Mouse (Mus musculus) cerebellum, adult 2 months (tissue): Measurements from ENCODE around the gene Borcs7. TPM values are rescaled to one million over a fixed set of nuclear protein-coding genes. Genes with fewer than 3 reads are reported as not detected.
A peak's percentile ranks its signal among the peaks of the same experiment; 100 is the strongest.
"Not testable (repeated sequence)": the region's sequence is repeated elsewhere in the genome, so short reads cannot be mapped to it uniquely, and the experiment has no call there.

Experiments used
- DNase-seq, 2 experiments: peaks; one replicate each; pipeline ENCODE4 v3.0.0; 2021
- H3K27ac ChIP-seq: fragments of 200-500 bp; 2 replicates; pipeline ENCODE4 v1.5.1; 2012; ENCODE audit warnings: low read length, control low read depth, inconsistent platforms; ENCODE audit not compliant: insufficient read depth
- H3K27me3 ChIP-seq: fragments of 200-500 bp; 2 replicates; pipeline ENCODE4 v1.6.1; 2012; ENCODE audit warnings: inconsistent platforms, mild to moderate bottlenecking, low read length, moderate library complexity; ENCODE audit not compliant: control insufficient read depth, insufficient read depth
- H3K4me1 ChIP-seq: fragments of 200-500 bp; 2 replicates; pipeline ENCODE4 v1.6.1; 2011; ENCODE audit warnings: low read length; ENCODE audit not compliant: control insufficient read depth, insufficient read depth
- H3K4me3 ChIP-seq: fragments of 200-500 bp; replicated peaks from 2 replicates; pipeline ENCODE3; 2011; ENCODE audit warnings: mild to moderate bottlenecking, low read depth, low read length, control low read depth; ENCODE audit not compliant: insufficient read depth
- CTCF ChIP-seq: fragments of 200-500 bp; IDR thresholded peaks from 2 replicates; pipeline ENCODE4 v1.5.1; 2011; ENCODE audit warnings: low read depth, mild to moderate bottlenecking, control low read depth, low read length, moderate library complexity, borderline replicate concordance; ENCODE audit not compliant: insufficient read depth
- POLR2A ChIP-seq: fragments of 200-500 bp; IDR thresholded peaks from 2 replicates; pipeline ENCODE4 v1.6.1; 2011; ENCODE audit warnings: low read length, control low read depth, borderline replicate concordance; ENCODE audit not compliant: insufficient read depth
- WGBS: fragments of 180-500 bp; shearing (Covaris S2); methylation state at CpG from one replicate; pipeline ENCODE4 v1.1.7; 2018; 5-methylcytosine and 5-hydroxymethylcytosine counted together
- polyA plus RNA-seq: library from polyadenylated mRNA; depleted of rRNA; stranded (reverse); fragments of >200 nt; gene quantifications from 2 replicates; pipeline ENCODE4 v1.2.3, GENCODE M21; 2012

Gene Borcs7
- polyA plus RNA-seq, 1 experiment = 19.0 TPM

DNA sequence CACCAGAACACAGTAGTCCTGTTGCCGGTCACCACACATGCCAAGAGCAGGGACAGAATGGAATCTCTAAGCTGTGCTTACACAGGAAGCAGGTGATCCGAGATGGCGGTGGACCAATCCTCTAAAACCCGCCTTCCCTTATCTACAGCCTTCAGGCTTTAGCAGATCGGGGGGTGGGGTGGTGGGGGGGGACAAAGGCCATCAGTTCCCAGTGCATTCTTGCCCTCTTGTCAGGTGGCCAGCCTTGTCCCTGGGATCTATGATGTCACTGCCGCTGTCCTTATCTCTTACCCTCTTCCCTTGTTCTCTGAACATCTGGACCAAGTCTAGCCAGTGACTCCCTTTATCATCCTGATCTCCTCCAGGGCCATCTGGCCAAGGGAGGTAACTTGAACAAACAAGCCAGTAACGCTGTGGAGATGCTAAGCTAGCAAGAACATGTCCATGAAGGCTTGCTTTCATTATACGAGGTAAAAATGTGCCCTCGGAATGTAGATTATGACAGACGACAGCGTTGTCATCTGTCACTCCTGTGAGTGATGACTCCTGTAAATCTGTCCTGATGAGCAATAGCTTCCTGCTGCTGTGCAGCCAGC is 38.3 kb downstream of the Borcs7 start:
- DNase-seq = no peak
- Histone ChIP-seq H3K27me3 (no peaks in the 10 kb centered on the region), H3K4me1 (no peaks in the 10 kb centered on the region), H3K27ac (no peak overlapping the region), H3K4me3 (no peak overlapping the region)
- TF ChIP-seq CTCF (no peak), POLR2A (no peak)
- WGBS = 80% methylated on average over 11 of the region's 11 CpGs

GRCm38 (mm10) chr19:46728909-46729308 is 39.2 kb downstream of the Borcs7 start:
- DNase-seq = no peak
- Histone ChIP-seq H3K4me1 (no peaks in the 10 kb centered on the region), H3K27ac (no peak overlapping the region), H3K27me3 (no peaks in the 10 kb centered on the region), H3K4me3 (no peak overlapping the region)
- TF ChIP-seq CTCF = no peak
- TF ChIP-seq POLR2A = no peak
- 60% methylated on average over 3 of the region's 3 CpGs for WGBS

- TF ChIP-seq CTCF (no peak), POLR2A (no peak)
These were observed 41.6 kb downstream of the Borcs7 start for GRCm38 (mm10) chr19:46731351-46731750.

GRCm38 (mm10) chr19:46732673-46733072 is 43.0 kb downstream of the Borcs7 start:
- H3K4me3 ChIP-seq, H3K4me1 ChIP-seq, H3K27me3 ChIP-seq, DNase-seq, H3K27ac ChIP-seq: not testable (repeated sequence)
- WGBS = 96% methylated on average over 5 of the region's 5 CpGs

More at GRCm38 (mm10) chr19:46731351-46731750, 41.6 kb downstream of the Borcs7 start:
- H3K4me1 ChIP-seq = no peaks in the 10 kb centered on the region
- no peak for DNase-seq
- H3K27me3 ChIP-seq = no peaks in the 10 kb centered on the region
- no peak overlapping the region for H3K27ac ChIP-seq
- H3K4me3 ChIP-seq = no peak overlapping the region
- 87% methylated on average over 10 of the region's 10 CpGs for WGBS

DNA sequence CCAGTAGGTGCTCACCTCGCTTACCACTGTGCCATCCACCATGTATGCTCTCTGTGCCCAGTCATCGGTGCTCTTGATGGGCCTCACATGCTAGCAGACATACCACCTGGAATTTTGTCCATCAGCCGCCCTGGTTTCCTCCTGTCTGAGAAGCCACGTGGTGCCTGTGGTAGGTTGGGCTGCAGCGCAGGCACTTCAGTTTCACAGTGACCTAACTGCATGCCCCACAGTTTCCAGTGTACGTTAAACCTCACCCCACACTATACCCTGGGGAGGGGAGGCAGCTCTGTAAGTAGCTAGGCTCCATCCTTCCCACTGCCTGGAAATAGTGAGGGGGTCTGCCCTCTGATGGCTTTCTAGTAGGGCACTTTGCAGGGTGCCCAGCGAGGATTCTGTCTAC is 43.9 kb downstream of the Borcs7 start:
- no peaks in the 10 kb centered on the region for H3K4me1 ChIP-seq
- H3K27me3 ChIP-seq = no peaks in the 10 kb centered on the region
- no peak overlapping the region for H3K27ac ChIP-seq
- DNase-seq = no peak
- 87% methylated on average over 7 of the region's 7 CpGs for WGBS
- no peak for TF ChIP-seq CTCF
- TF ChIP-seq POLR2A = no peak
- H3K4me3 ChIP-seq = no peak overlapping the region

DNA sequence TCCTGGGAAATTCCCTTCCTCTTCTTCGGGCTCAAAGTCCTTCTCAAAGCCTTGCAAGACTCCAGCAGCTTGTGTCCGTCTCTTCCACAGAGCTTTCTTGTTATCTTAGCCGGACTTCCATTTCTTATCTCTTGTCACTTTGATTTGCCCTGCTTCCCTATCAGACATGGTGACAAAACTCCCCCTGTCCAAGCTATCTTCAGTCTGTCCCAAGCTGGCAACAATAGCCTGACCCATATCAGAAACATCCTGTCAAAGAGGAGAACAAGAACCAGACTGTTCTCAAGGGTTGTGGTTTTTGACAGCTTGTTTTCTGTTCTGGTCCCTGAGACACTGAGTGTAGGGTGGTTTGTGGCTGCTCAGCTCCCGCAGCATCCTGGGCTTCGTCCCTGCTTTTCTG is 45.5 kb downstream of the Borcs7 start:
- no peak overlapping the region for H3K4me3 ChIP-seq
- no peak for DNase-seq
- no peaks in the 10 kb centered on the region for H3K27me3 ChIP-seq
- no peaks in the 10 kb centered on the region for H3K4me1 ChIP-seq
- 61% methylated on average over 5 of the region's 5 CpGs for WGBS
- H3K27ac ChIP-seq = no peak overlapping the region
- no peak for TF ChIP-seq CTCF
- no peak for TF ChIP-seq POLR2A

GRCm38 (mm10) chr19:46737106-46737505 is 47.4 kb downstream of the Borcs7 start:
- TF ChIP-seq POLR2A (no peak), CTCF (no peak)
- no peaks in the 10 kb centered on the region for H3K4me1 ChIP-seq
- H3K27me3 ChIP-seq = no peaks in the 10 kb centered on the region
- DNase-seq = no peak
- no peak overlapping the region for H3K4me3 ChIP-seq
- WGBS = 75% methylated on average over 7 of the region's 7 CpGs
- no peak overlapping the region for H3K27ac ChIP-seq

GRCm38 (mm10) chr19:46740341-46741008 is 50.8 kb downstream of the Borcs7 start:
- 50% methylated on average over 7 of the region's 7 CpGs for WGBS
- H3K27ac ChIP-seq = no peak overlapping the region
- no peak overlapping the region for H3K4me3 ChIP-seq
- no peaks in the 10 kb centered on the region for H3K27me3 ChIP-seq
- peak; percentile 60 to 62 for DNase-seq
- no peak for TF ChIP-seq POLR2A
- peak; percentile 59 for TF ChIP-seq CTCF
- no peaks in the 10 kb centered on the region for H3K4me1 ChIP-seq

DNA sequence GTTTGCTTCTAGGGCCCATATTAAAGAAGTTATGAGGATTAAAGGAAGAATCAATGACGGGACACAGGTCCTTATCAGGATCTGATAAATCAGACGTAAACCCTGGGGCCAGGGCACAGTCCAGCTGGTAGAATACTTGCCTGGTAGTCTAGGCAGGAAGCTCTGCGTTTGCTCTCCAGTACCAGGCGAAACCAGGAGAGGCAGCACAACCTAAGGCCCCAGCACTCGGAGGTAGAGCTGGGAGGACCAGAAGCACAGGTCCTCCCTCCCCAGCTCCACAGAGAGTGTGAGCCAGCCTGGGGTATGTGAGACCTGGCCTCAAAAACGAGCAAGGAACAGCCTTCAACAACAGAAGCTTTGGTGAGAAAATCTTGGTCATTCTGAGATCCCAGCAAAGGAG is 51.9 kb downstream of the Borcs7 start:
- no peaks in the 10 kb centered on the region for H3K27me3 ChIP-seq
- H3K4me3 ChIP-seq = no peak overlapping the region
- no peaks in the 10 kb centered on the region for H3K4me1 ChIP-seq
- DNase-seq = no peak
- TF ChIP-seq CTCF (no peak), POLR2A (no peak)
- WGBS = 48% methylated on average over 6 of the region's 6 CpGs
- no peak overlapping the region for H3K27ac ChIP-seq
